Mouse (Mus musculus): ENCODE results near the gene Foxj3. TPM values are rescaled to one million over a fixed set of nuclear protein-coding genes. Genes with fewer than 3 reads are reported as not detected.
A peak's percentile ranks its signal among the peaks of the same experiment; 100 is the strongest.

Foxj3 gene
- total and polyA plus RNA-seq, 2 experiments from 2014 or later = 19.1 to 32.4 TPM

GRCm38 (mm10) chr4:119633342-119633741 lies 96.5 kb downstream of the Foxj3 start:
- Histone ChIP-seq H3K27me3 (ENCODE audit: insufficient read depth, low read length) (no peaks in the 10 kb centered on the region), H3K9ac (replicated peaks; ENCODE audit: low read length) (no peak overlapping the region), H3K36me3 (ENCODE audit: insufficient read depth, low read length) (0 out of 2 replicates have a peak, but pooled peaks cover 6% of the 10 kb centered on the region), H3K9me3 (ENCODE audit: low read length) (no peaks in the 10 kb centered on the region), H3K4me1 (ENCODE audit: insufficient read depth, low read length) (peaks cover 12% of the 10 kb centered on the region; the same call in 1 of the 2 replicates), H3K4me3 (ENCODE audit: low read length) (no peak overlapping the region), H3K4me2 (ENCODE audit: low read depth, low read length) (no peak overlapping the region), H3K27ac (no peak overlapping the region)
- DNase-seq (ENCODE audit: low spot score) (peak; percentile 50), ATAC-seq (peak; percentile 44; the same call in 1 of the 2 replicates)
- no peak for TF ChIP-seq CTCF (IDR thresholded peaks at IDR 0.05; ENCODE audit: low read depth)
- WGBS = 28% methylated on average over 7 of the region's 7 CpGs

- Histone ChIP-seq H3K4me1 (ENCODE audit: insufficient read depth, low read length) (peaks cover 12% of the 10 kb centered on the region; the same call in 1 of the 2 replicates), H3K4me3 (ENCODE audit: low read length) (no peak overlapping the region), H3K4me2 (ENCODE audit: low read depth, low read length) (no peak overlapping the region), H3K9ac (replicated peaks; ENCODE audit: low read length) (no peak overlapping the region), H3K9me3 (ENCODE audit: low read length) (no peaks in the 10 kb centered on the region), H3K36me3 (ENCODE audit: insufficient read depth, low read length) (0 out of 2 replicates have a peak, but pooled peaks cover 6% of the 10 kb centered on the region), H3K27me3 (ENCODE audit: insufficient read depth, low read length) (no peaks in the 10 kb centered on the region), H3K27ac (no peak overlapping the region)
- TF ChIP-seq CTCF (IDR thresholded peaks at IDR 0.05; ENCODE audit: low read depth) = no peak
- DNase-seq (ENCODE audit: low spot score) (no peak), ATAC-seq (no peak)
- WGBS = 64% methylated on average over 3 of the region's 3 CpGs
Observed at GRCm38 (mm10) chr4:119633948-119634347, 97.1 kb downstream of the Foxj3 start.

GRCm38 (mm10) chr4:119634908-119635660 lies 98.3 kb downstream of the Foxj3 start:
- WGBS = 61% methylated on average over 6 of the region's 6 CpGs
- Histone ChIP-seq H3K9me3 (ENCODE audit: low read length) (no peaks in the 10 kb centered on the region), H3K4me1 (ENCODE audit: insufficient read depth, low read length) (peaks cover 12% of the 10 kb centered on the region; the same call in 1 of the 2 replicates), H3K36me3 (ENCODE audit: insufficient read depth, low read length) (0 out of 2 replicates have a peak, but pooled peaks cover 1% of the 10 kb centered on the region), H3K4me3 (ENCODE audit: low read length) (no peak overlapping the region), H3K27me3 (ENCODE audit: insufficient read depth, low read length) (no peaks in the 10 kb centered on the region), H3K9ac (replicated peaks; ENCODE audit: low read length) (no peak overlapping the region), H3K4me2 (ENCODE audit: low read depth, low read length) (no peak overlapping the region), H3K27ac (no peak overlapping the region)
- DNase-seq (ENCODE audit: low spot score) (peak; percentile 25), ATAC-seq (no peak)
- peak; percentile 17; the same call in 1 of the 2 replicates for TF ChIP-seq CTCF (IDR thresholded peaks at IDR 0.05; ENCODE audit: low read depth)

- DNase-seq (ENCODE audit: low spot score) (no peak), ATAC-seq (no peak)
- Histone ChIP-seq H3K27ac (no peak overlapping the region), H3K4me1 (ENCODE audit: insufficient read depth, low read length) (peaks cover 12% of the 10 kb centered on the region; the same call in 1 of the 2 replicates), H3K36me3 (ENCODE audit: insufficient read depth, low read length) (no peaks in the 10 kb centered on the region), H3K4me3 (ENCODE audit: low read length) (no peak overlapping the region), H3K9me3 (ENCODE audit: low read length) (no peaks in the 10 kb centered on the region), H3K27me3 (ENCODE audit: insufficient read depth, low read length) (no peaks in the 10 kb centered on the region), H3K4me2 (ENCODE audit: low read depth, low read length) (no peak overlapping the region), H3K9ac (replicated peaks; ENCODE audit: low read length) (no peak overlapping the region)
- 84% methylated on average over 8 of the region's 8 CpGs for WGBS
- TF ChIP-seq CTCF (IDR thresholded peaks at IDR 0.05; ENCODE audit: low read depth) = no peak
Observed at GRCm38 (mm10) chr4:119635686-119636085, 98.9 kb downstream of the Foxj3 start.

DNA sequence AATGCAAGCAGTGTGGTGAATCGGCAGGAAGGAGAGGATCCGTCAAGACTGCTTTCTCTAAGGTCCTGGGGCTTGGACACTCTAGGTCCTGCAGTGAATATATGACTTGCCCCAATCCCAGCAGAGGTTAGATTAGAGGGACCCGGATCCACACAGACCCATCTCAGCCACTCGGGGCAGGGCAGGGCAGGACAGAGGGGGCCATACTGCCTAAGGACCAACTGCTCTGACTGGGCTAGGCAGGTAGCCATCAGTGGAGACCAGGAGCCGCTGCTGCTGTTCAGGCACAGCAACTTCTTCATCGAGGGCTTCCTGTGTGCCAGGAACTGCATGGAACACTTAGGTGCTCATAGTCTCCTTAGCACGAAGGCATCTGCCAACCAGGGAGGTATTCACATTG lies 99.9 kb downstream of the Foxj3 start:
- no peaks in the 10 kb centered on the region for H3K9me3 ChIP-seq (ENCODE audit: low read length)
- TF ChIP-seq CTCF (IDR thresholded peaks at IDR 0.05; ENCODE audit: low read depth) = no peak
- no peak overlapping the region for H3K4me3 ChIP-seq (ENCODE audit: low read length)
- no peak for DNase-seq (ENCODE audit: low spot score)
- no peak overlapping the region for H3K4me2 ChIP-seq (ENCODE audit: low read depth, low read length)
- 84% methylated on average over 7 of the region's 7 CpGs for WGBS
- H3K36me3 ChIP-seq (ENCODE audit: insufficient read depth, low read length) = no peaks in the 10 kb centered on the region
- no peak overlapping the region for H3K9ac ChIP-seq (replicated peaks; ENCODE audit: low read length)
- no peak overlapping the region for H3K27ac ChIP-seq
- H3K4me1 ChIP-seq (ENCODE audit: insufficient read depth, low read length) = peaks cover 12% of the 10 kb centered on the region; the same call in 1 of the 2 replicates
- no peaks in the 10 kb centered on the region for H3K27me3 ChIP-seq (ENCODE audit: insufficient read depth, low read length)
- no peak for ATAC-seq

- no peak within 1 kb of the TSS for H3K9ac ChIP-seq (replicated peaks; ENCODE audit: low read length)
- no peaks in the 10 kb centered on the region for H3K36me3 ChIP-seq (ENCODE audit: insufficient read depth, low read length)
- no peak for DNase-seq (ENCODE audit: low spot score)
- H3K27ac ChIP-seq = no peak within 1 kb of the TSS
- peaks cover 12% of the 10 kb centered on the region; the same call in 1 of the 2 replicates for H3K4me1 ChIP-seq (ENCODE audit: insufficient read depth, low read length)
- 81% methylated on average over 4 of the region's 4 CpGs for WGBS
- H3K9me3 ChIP-seq (ENCODE audit: low read length) = no peaks in the 10 kb centered on the region
- no peak for ATAC-seq
- no peak for TF ChIP-seq CTCF (IDR thresholded peaks at IDR 0.05; ENCODE audit: low read depth)
- no peak within 1 kb of the TSS for H3K4me3 ChIP-seq (ENCODE audit: low read length)
- H3K4me2 ChIP-seq (ENCODE audit: low read depth, low read length) = no peak within 1 kb of the TSS
- H3K27me3 ChIP-seq (ENCODE audit: insufficient read depth, low read length) = no peaks in the 10 kb centered on the region
Observed at GRCm38 (mm10) chr4:119637176-119637845, 100.5 kb downstream of the Foxj3 start, which contains the start of gene Guca2a. Gene Guca2a (plus strand): TSS chr4:119637704.
